Mouse (Mus musculus) forebrain, embryonic 12.5 days (tissue): ENCODE measurements at regions not wholly inside any gene's neighbourhood (a gene's known extent, or its start where the extent isn't known, plus 50 kb on each side); places are given as distances from the start of the nearest gene placed in this dataset.

Experiments
- ATAC-seq: fragments of 200-750 bp; cut with Nextera tagmentation; 2 replicates; pipeline ENCODE4 v1.8.0; 2017; ENCODE audit warnings: moderate TSS enrichment; ENCODE audit not compliant: low FRiP score
- H3K27ac ChIP-seq: fragments of 300-500 bp; sonication (generic); 2 replicates; pipeline ENCODE4 v1.5.1; 2016; ENCODE audit warnings: mild to moderate bottlenecking
- H3K27me3 ChIP-seq: fragments of 300-500 bp; sonication (generic); 2 replicates; pipeline ENCODE4 v1.6.1; 2016; ENCODE audit warnings: mild to moderate bottlenecking
- H3K36me3 ChIP-seq: fragments of 300-500 bp; sonication (generic); replicated peaks from 2 replicates; pipeline ENCODE4 v1.6.1; 2016; ENCODE audit warnings: mild to moderate bottlenecking
- H3K4me1 ChIP-seq: fragments of 300-500 bp; sonication (generic); 2 replicates; pipeline ENCODE4 v1.6.1; 2016
- H3K4me2 ChIP-seq: fragments of 300-500 bp; sonication (generic); 2 replicates; pipeline ENCODE4 v1.6.1; 2016; ENCODE audit warnings: mild to moderate bottlenecking, moderate library complexity
- H3K4me3 ChIP-seq: fragments of 300-500 bp; sonication (generic); replicated peaks from 2 replicates; pipeline ENCODE4 v1.5.1; 2016; ENCODE audit warnings: mild to moderate bottlenecking
- H3K9ac ChIP-seq: fragments of 300-500 bp; sonication (generic); 2 replicates; pipeline ENCODE4 v1.6.1; 2016; ENCODE audit warnings: mild to moderate bottlenecking
- H3K9me3 ChIP-seq: fragments of 300-500 bp; sonication (generic); 2 replicates; pipeline ENCODE4 v1.6.1; 2016
- WGBS: fragments of 180-500 bp; shearing (Covaris S2); methylation state at CpG from one replicate; pipeline ENCODE4 v1.1.7; 2016; 5-methylcytosine and 5-hydroxymethylcytosine counted together

DNA sequence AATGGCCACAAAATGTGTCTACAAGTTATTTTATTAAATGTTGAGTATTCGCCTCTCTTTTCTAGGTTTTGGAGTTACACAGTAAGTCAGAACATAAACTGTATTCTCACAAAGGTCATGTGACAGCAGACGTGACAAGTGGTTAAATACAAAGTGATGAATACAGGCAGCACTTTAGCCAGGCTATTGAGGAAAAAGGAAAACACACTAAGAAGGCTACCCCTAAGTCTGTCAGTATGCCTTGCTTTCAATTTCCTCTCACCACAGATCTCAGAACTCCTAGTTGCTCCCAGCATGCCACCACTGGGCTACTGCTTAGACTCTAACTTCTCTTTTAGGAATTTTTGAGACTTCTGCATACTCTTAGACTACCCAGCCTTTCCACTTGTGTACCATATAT is 297.9 kb upstream of the Pex5l start:
- Histone ChIP-seq H3K9me3 (no peaks in the 10 kb centered on the region), H3K4me2 (no peak overlapping the region), H3K4me3 (no peak overlapping the region), H3K4me1 (peaks cover 8% of the 10 kb centered on the region), H3K9ac (no peak overlapping the region), H3K27me3 (no peaks in the 10 kb centered on the region), H3K36me3 (no peaks in the 10 kb centered on the region), H3K27ac (no peak overlapping the region)
- peak; percentile 53; the same call in 1 of the 2 replicates for ATAC-seq
- WGBS: 46% methylated on average over 2 of the region's 2 CpGs

- H3K9me3 ChIP-seq: no peaks in the 10 kb centered on the region
- peaks cover 8% of the 10 kb centered on the region for H3K4me1 ChIP-seq
- no peak overlapping the region for H3K27ac ChIP-seq
- H3K27me3 ChIP-seq: no peaks in the 10 kb centered on the region
- H3K4me3 ChIP-seq: no peak overlapping the region
- H3K4me2 ChIP-seq: no peak overlapping the region
- no peak overlapping the region for H3K9ac ChIP-seq
- H3K36me3 ChIP-seq: no peaks in the 10 kb centered on the region
- peak; percentile 60; the same call in 1 of the 2 replicates for ATAC-seq
Observed at GRCm38 (mm10) chr3:33440500-33440899, 297.5 kb upstream of the Pex5l start.

- no peak for ATAC-seq
- 73% methylated on average over 3 of the region's 3 CpGs for WGBS
- no peak overlapping the region for H3K9ac ChIP-seq
- H3K27me3 ChIP-seq: no peaks in the 10 kb centered on the region
- H3K4me3 ChIP-seq: no peak overlapping the region
- no peak overlapping the region for H3K4me2 ChIP-seq
- H3K27ac ChIP-seq: no peak overlapping the region
- no peaks in the 10 kb centered on the region for H3K9me3 ChIP-seq
- H3K36me3 ChIP-seq: no peaks in the 10 kb centered on the region
- no peaks in the 10 kb centered on the region for H3K4me1 ChIP-seq
Observed at GRCm38 (mm10) chr3:33416922-33417321, 273.9 kb upstream of the Pex5l start.

DNA sequence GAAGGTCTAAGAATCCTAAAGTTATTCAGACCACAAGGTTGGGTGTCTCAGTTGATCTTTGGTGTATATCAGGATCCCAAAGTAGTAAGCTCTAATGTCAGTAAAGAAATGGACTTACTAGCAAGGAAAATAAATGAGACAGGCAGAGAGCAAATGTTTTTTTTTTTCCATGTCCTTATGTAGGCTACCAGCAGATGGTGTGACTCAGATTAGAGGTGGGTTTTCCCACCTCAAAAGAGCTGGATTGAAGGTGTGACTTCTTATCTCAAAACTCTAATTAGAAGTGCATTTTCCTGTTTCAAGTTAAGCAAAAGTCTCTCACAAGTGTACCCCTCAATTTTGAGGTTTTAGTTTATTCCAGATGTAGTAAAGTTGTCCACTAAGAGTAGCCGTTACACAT is 273.3 kb upstream of the Pex5l start:
- WGBS: 83% methylated on average over 1 of the region's 1 CpGs
- Histone ChIP-seq H3K9me3 (no peaks in the 10 kb centered on the region), H3K4me3 (no peak overlapping the region), H3K27me3 (no peaks in the 10 kb centered on the region), H3K4me2 (no peak overlapping the region), H3K27ac (no peak overlapping the region), H3K36me3 (no peaks in the 10 kb centered on the region), H3K9ac (no peak overlapping the region), H3K4me1 (no peaks in the 10 kb centered on the region)
- ATAC-seq: no peak

DNA sequence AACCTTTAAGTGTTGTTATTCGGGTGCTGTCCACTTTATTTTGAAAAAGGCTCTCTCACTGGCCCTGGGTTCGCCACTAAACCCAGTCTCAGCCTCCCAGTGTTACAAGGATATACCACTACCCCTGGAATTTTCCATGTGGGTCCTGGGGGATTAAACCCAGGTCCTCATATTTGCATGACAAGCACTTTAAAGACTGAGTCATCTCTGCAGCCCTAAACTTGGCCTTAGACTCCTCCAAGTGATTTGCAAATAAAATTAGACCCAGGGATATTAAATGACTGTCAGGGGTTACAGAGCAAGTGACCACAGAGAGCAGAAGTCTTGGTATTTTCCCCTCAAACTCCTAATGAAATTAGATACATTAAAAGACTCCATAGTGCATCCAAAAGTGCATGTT is 258.9 kb upstream of the Pex5l start:
- Histone ChIP-seq H3K4me1 (no peaks in the 10 kb centered on the region), H3K9me3 (no peaks in the 10 kb centered on the region), H3K27ac (no peak overlapping the region), H3K4me2 (no peak overlapping the region), H3K27me3 (no peaks in the 10 kb centered on the region), H3K9ac (no peak overlapping the region), H3K4me3 (no peak overlapping the region), H3K36me3 (no peaks in the 10 kb centered on the region)
- 83% methylated on average over 2 of the region's 2 CpGs for whole genome bisulfite sequencing
- ATAC-seq: no peak

DNA sequence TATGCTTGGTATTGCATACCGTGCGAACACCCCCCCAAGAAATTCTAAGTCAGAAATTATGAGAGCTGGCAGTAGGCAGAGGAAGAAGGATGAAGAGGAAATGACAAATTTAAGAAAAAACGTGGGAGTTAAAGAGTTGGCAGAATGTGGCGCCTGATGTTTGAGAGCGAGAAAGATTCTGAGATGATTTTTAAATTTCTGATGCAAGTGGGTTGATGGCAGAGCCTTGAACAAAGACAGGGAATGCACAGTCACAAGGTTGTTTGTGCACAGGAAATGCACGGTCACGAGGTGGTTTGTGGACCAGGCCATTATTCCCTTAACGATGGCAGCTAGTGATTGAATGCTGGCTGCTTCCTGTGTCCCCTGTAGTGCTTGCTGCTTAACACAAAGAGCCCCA is 256.3 kb upstream of the Pex5l start:
- no peaks in the 10 kb centered on the region for H3K4me1 ChIP-seq

GRCm38 (mm10) chr3:33398326-33398725 is 255.3 kb upstream of the Pex5l start:
- Histone ChIP-seq H3K4me3 (no peak overlapping the region), H3K27ac (no peak overlapping the region), H3K27me3 (no peaks in the 10 kb centered on the region), H3K4me2 (no peak overlapping the region), H3K4me1 (no peaks in the 10 kb centered on the region), H3K9me3 (no peaks in the 10 kb centered on the region), H3K36me3 (no peaks in the 10 kb centered on the region), H3K9ac (no peak overlapping the region)
- ATAC-seq: no peak
- WGBS: 74% methylated on average over 2 of the region's 2 CpGs

More for the DNA sequence above, 256.3 kb upstream of the Pex5l start:
- Histone ChIP-seq H3K4me2 (no peak overlapping the region), H3K27ac (no peak overlapping the region), H3K9ac (no peak overlapping the region), H3K27me3 (no peaks in the 10 kb centered on the region), H3K36me3 (no peaks in the 10 kb centered on the region), H3K4me3 (no peak overlapping the region), H3K9me3 (no peaks in the 10 kb centered on the region)
- 70% methylated on average over 8 of the region's 8 CpGs for WGBS
- ATAC-seq: no peak

DNA sequence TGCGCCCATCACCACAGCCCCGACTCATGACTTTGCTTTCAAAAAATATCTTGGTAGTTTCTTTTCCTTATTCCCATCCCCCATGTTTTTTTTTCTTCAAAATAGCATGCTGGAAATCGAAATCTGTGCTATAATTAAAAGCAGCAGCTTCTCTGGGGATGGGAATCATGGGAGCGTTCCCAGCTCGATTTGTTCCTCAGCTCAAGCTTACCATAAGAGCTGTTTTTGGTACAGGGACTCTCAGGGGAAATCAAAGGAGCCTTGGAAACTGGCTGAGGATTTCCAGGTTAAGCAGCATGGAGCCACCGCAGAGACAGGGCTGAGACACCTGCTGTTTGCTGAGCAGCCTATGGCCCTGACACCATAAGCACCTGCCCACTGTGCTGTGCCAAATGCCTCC is 254.2 kb upstream of the Pex5l start:
- ATAC-seq: no peak
- no peaks in the 10 kb centered on the region for H3K36me3 ChIP-seq
- H3K27ac ChIP-seq: no peak overlapping the region
- no peak overlapping the region for H3K4me3 ChIP-seq
- H3K27me3 ChIP-seq: no peaks in the 10 kb centered on the region
- WGBS: 68% methylated on average over 6 of the region's 6 CpGs
- no peak overlapping the region for H3K9ac ChIP-seq
- H3K4me2 ChIP-seq: no peak overlapping the region
- no peaks in the 10 kb centered on the region for H3K4me1 ChIP-seq
- H3K9me3 ChIP-seq: no peaks in the 10 kb centered on the region

GRCm38 (mm10) chr3:33392541-33392822 is 249.4 kb upstream of the Pex5l start:
- Histone ChIP-seq H3K4me3 (no peak overlapping the region), H3K4me1 (no peaks in the 10 kb centered on the region), H3K9ac (no peak overlapping the region), H3K27me3 (no peaks in the 10 kb centered on the region), H3K4me2 (no peak overlapping the region), H3K36me3 (no peaks in the 10 kb centered on the region), H3K9me3 (no peaks in the 10 kb centered on the region), H3K27ac (no peak overlapping the region)
- WGBS: 77% methylated on average over 1 of the region's 1 CpGs
- no peak for ATAC-seq

GRCm38 (mm10) chr3:33391765-33392540 is 248.9 kb upstream of the Pex5l start:
- Histone ChIP-seq H3K4me2 (no peak overlapping the region), H3K4me3 (no peak overlapping the region), H3K9ac (no peak overlapping the region), H3K4me1 (no peaks in the 10 kb centered on the region), H3K27ac (no peak overlapping the region), H3K9me3 (no peaks in the 10 kb centered on the region), H3K36me3 (no peaks in the 10 kb centered on the region), H3K27me3 (no peaks in the 10 kb centered on the region)
- WGBS: 87% methylated on average over 4 of the region's 4 CpGs
- ATAC-seq: no peak

GRCm38 (mm10) chr3:33388171-33388570 is 245.1 kb upstream of the Pex5l start:
- WGBS: 79% methylated on average over 1 of the region's 1 CpGs
- no peaks in the 10 kb centered on the region for H3K4me1 ChIP-seq
- no peak overlapping the region for H3K9ac ChIP-seq
- no peak overlapping the region for H3K27ac ChIP-seq
- no peaks in the 10 kb centered on the region for H3K36me3 ChIP-seq
- H3K4me2 ChIP-seq: no peak overlapping the region
- no peaks in the 10 kb centered on the region for H3K27me3 ChIP-seq
- H3K9me3 ChIP-seq: no peaks in the 10 kb centered on the region
- no peak for ATAC-seq
- H3K4me3 ChIP-seq: no peak overlapping the region

GRCm38 (mm10) chr3:33383622-33384021 is 240.6 kb upstream of the Pex5l start:
- no peak overlapping the region for H3K4me3 ChIP-seq
- no peak overlapping the region for H3K9ac ChIP-seq
- no peaks in the 10 kb centered on the region for H3K36me3 ChIP-seq
- no peaks in the 10 kb centered on the region for H3K9me3 ChIP-seq
- H3K4me2 ChIP-seq: no peak overlapping the region
- 90% methylated on average over 1 of the region's 1 CpGs for WGBS
- H3K27me3 ChIP-seq: no peaks in the 10 kb centered on the region
- ATAC-seq: no peak
- H3K4me1 ChIP-seq: no peaks in the 10 kb centered on the region
- H3K27ac ChIP-seq: no peak overlapping the region

DNA sequence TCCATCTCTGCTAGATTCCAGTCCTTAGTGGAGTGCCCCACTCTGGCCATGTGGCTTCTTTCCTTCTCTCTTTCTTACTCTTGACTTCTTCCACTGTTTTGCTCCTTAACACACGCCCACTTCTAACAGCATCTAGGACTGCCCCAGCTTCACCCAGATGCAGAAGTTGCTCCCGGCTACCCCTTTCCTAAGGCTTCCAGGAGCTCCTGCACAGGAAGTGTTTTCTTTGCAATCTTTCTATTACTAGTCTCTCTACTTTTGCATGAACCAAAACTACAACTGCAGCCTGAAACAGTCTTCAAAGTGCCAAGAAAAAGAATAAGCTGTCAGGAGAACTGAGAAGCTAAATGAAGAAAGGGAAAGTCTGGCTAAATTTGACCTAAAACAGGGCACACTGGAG is 236.6 kb upstream of the Pex5l start:
- H3K4me1 ChIP-seq: no peaks in the 10 kb centered on the region
- WGBS: 87% methylated on average over 2 of the region's 2 CpGs
- H3K27ac ChIP-seq: no peak overlapping the region
- H3K4me3 ChIP-seq: no peak overlapping the region
- no peak for ATAC-seq
- no peaks in the 10 kb centered on the region for H3K27me3 ChIP-seq
- H3K4me2 ChIP-seq: no peak overlapping the region
- no peaks in the 10 kb centered on the region for H3K36me3 ChIP-seq
- H3K9me3 ChIP-seq: no peaks in the 10 kb centered on the region
- H3K9ac ChIP-seq: no peak overlapping the region
